Mouse (Mus musculus): ENCODE data around the gene Timm17a.

The Timm17a gene

DNA sequence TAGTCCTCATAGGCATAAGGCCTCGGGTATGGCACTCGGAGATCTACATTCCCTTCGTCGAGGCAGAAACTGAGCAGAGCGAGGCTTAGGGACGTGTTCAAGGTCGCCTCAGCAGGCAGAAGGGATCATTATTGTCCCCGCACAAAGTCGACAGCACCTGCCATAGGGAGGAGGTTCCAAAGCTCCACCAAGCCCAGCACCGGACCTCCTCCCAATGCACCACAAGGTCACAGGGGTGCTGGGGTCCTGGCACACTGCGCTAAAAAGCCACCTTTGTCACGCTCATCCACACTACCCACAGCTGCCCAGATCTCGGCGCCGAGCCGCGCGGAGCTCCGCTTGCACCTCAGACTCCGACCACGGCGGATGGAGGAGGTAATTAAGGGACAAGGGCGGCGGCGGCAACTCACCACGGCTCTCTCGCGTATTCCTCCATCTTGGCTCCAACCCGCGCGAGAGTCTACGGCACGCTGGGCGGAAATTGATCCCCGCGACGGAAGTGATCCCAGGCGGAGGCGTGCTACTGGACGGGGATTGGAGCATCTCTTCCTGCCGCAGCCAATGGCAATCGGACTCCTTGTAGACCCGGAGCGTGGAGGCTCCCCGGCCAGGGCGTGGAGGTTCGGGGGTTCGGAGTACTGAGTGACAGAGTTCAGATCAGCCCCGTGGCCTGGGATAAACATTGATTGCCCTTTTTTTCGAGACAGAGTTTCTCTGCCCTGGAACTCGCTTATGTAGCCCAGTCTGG is at the start of gene Timm17a:
TSS of gene Timm17a (minus strand) at position 495 of the 748 bp plus-strand sequence.
- in situ Hi-C loops (cut with MboI; ENCODE audit: low sequenced_read_pairs): no loop called here

DNA sequence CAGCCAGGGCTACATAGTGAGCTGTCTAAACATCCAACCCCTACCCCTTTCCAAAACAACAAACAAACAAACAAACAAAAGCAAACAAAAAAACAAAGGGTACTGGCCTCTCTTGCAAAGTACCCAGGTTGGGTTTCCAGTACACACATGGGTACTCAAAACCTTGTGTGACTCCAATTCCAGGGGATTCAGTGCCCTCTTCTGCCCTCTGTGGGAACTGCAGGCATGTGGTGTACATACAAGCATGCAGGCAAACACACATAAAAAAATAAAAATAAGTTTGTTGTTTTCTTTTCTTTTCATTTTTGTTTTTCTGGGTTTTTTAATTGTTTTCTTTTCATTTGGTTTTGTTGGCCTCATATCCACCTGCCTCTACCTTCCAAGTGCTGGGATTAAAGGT is 48.5 kb upstream of the Timm17a start:
- in situ Hi-C loops (cut with MboI; ENCODE audit: low sequenced_read_pairs): no loop called here

DNA sequence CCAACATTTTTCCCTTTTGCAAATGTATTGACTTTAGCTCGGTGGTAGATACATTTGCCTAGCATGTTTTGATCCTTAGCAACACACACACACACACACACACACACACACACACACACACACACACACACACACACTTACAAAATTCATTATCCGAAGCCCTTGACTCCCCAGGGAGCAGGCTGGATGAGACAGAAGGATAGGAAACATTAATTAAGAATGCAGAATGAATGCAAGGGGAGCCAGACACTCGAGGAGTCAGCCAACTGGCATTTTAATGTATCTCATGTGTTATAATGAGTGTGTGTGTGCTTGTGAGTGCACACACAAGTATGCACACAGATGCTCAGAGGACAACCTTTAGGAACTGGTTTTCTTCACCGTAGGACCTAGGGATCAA is 47.9 kb upstream of the Timm17a start:
- in situ Hi-C loops (cut with MboI; ENCODE audit: low sequenced_read_pairs): no loop called here

DNA sequence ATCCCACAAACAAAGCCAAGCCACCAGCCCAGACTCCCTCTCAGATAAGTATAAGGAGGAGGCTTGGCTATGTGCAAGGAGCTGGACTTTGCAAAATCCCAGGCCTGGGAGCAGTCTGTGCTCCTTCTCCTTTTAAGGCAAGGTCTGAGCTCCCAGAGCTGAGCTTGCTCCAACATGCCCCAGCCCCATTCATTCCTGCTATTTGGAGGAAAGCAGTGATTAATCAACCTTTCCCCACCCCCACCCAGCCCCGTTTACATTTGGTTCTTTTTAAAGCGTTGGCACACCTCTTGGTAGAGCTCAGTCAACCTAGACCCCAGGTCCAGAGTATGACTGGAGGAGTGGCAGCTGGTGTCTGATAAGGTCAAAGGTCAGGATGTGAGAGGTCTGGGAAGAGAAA is 45.5 kb upstream of the Timm17a start:
- in situ Hi-C loops (cut with MboI; ENCODE audit: low sequenced_read_pairs): no loop called here

GRCm38 (mm10) chr1:135351953-135352352 is 38.4 kb upstream of the Timm17a start:
- in situ Hi-C loops (cut with MboI; ENCODE audit: low sequenced_read_pairs): no loop called here

- in situ Hi-C loops (cut with MboI; ENCODE audit: low sequenced_read_pairs): no loop called here
Observed at GRCm38 (mm10) chr1:135347498-135348169, 34.1 kb upstream of the Timm17a start.

DNA sequence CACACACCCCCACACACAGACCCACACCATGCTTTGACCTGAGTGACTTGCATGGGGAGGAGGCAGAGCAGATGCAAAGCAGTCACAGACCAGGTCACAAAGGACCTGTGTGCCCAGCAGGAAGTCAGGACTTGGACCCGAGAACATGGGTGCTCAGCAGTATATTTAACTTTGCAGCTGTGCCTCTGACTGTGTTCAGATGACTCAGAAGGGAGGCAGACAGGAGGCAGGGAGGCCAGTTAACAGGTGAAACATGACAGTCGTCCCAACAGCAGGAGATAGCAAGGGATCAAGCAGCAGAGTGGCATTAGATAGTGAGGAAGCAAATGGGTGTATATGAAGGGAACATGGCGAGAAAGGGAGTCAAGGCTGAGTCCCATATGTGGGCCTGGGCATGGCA is 33.3 kb upstream of the Timm17a start:
- in situ Hi-C loops (cut with MboI; ENCODE audit: low sequenced_read_pairs): no loop called here

GRCm38 (mm10) chr1:135344026-135344425 is 30.4 kb upstream of the Timm17a start:
- in situ Hi-C loops (cut with MboI; ENCODE audit: low sequenced_read_pairs): no loop called here

- in situ Hi-C loops (cut with MboI; ENCODE audit: low sequenced_read_pairs): no loop called here
Observed at GRCm38 (mm10) chr1:135341947-135342346, 28.4 kb upstream of the Timm17a start.

- in situ Hi-C loops (cut with MboI; ENCODE audit: low sequenced_read_pairs): no loop called here
Observed at GRCm38 (mm10) chr1:135330578-135330977, 17.0 kb upstream of the Timm17a start.

GRCm38 (mm10) chr1:135328368-135328767 is 14.8 kb upstream of the Timm17a start:
- in situ Hi-C loops (cut with MboI; ENCODE audit: low sequenced_read_pairs): no loop called here

DNA sequence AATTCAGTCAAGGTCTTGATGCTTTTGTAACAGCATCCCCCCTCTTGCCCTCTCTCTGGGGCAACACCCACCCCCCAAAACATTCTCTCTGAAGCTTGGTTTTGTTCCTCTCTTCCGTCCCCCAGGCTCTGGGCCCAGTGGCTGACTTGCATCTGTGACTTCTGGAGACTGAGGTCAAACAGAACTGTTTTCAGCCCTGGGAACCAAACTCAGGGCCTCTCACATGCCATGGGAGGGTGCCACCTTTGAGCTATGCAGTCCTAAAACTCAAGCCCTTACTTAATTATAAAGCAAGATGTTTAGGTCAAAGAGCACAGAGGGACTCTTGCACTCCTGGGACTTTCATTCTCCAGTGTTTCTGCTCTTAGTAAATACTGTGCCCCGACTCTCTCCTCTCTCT is 12.4 kb upstream of the Timm17a start:
- in situ Hi-C loops (cut with MboI; ENCODE audit: low sequenced_read_pairs): no loop called here

DNA sequence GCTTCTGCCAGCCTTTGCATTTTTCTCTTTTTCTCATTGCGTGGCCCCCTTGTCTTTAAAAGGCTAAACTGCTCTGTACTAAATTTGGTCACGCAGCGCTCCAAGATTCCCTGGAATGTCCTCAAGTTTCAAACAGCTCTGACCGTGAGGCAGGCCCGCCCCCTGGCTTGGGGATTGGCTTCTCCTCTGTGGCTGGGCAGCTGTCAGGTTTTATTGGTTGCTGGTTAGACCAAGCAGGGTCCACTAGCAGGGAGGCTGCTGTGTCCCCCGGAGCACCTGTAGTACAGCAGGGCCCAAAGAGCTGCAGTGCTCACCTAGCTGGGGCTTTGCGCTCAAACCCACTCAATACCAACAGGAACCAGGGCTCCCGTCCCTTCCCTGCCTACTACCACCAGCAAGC is 11.0 kb upstream of the Timm17a start, which contains the start of gene Lmod1:
TSS of gene Lmod1 (plus strand) at position 237 of the 400 bp plus-strand sequence.
- in situ Hi-C loops (cut with MboI; ENCODE audit: low sequenced_read_pairs): no loop called here

DNA sequence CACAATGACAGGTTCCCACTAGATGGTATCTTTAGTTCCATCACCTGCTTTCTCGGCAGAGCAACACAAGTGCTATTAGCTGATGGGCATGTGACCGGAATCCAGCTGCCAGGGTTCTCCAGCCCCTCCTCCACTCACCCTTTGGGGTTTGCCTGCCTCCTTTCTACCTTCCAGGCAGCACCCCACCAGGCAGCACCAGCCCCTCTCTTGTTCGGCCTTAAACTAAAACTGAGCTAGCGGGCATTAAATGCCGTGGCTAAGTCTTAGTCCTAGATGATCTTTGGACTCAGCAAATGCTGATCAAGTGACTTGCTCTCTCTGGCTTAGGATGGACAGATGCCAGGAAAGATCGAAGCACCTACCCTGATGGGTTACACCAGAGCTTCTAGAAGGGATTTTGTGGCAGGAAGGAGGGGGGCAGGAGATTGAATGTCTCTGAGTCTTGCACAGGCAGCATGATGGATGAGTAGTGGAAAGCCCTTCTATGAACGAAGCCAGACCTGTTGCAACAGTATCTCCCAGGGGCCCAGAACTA is 9.9 kb upstream of the Timm17a start:
- in situ Hi-C loops (cut with MboI; ENCODE audit: low sequenced_read_pairs): no loop called here

DNA sequence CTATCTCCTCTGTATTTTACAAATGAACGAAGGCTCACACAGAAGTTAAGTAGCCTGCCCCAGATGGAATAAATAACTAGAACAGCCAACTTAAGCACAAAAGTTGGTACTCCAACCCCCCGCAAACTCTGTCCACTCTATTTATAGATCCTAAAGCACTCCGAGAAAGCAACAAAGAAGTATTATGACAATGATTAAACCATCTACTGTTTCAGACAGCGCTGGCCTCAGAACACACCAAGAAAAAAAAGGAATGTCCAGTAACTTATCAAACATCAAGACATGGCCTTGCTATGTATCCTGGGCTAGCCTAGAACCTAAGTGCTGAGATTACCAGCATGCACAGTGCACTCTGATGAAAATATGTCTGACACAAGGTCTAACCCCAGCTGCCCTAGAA is 1.4 kb downstream of the Timm17a start:
- in situ Hi-C loops (cut with MboI; ENCODE audit: low sequenced_read_pairs): no loop called here

- in situ Hi-C loops (cut with MboI; ENCODE audit: low sequenced_read_pairs): no loop called here
Observed at GRCm38 (mm10) chr1:135311356-135311755, 2.2 kb downstream of the Timm17a start.

DNA sequence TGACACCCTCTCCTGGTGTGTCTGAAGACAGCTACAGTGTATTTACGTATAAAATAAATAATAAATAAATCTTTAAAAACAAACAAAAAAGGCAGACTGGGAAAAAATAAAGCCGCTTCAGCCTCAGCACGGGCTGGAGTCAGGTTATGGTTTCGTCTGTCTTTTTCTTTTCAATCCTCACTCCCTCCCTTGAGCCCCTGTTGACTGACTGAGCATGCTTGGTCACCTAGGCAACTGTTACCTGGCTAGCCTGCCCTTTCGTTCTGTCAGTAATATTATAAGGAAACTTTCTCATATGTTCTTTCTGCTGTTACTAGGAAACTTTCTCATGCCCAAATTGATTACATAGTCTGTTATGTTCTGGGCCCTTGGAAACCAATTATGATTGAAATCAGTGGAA is 22.7 kb downstream of the Timm17a start:
- in situ Hi-C loops (cut with MboI; ENCODE audit: low sequenced_read_pairs): no loop called here

GRCm38 (mm10) chr1:135286311-135286710 is 27.3 kb downstream of the Timm17a start:
- in situ Hi-C loops (cut with MboI; ENCODE audit: low sequenced_read_pairs): no loop called here

DNA sequence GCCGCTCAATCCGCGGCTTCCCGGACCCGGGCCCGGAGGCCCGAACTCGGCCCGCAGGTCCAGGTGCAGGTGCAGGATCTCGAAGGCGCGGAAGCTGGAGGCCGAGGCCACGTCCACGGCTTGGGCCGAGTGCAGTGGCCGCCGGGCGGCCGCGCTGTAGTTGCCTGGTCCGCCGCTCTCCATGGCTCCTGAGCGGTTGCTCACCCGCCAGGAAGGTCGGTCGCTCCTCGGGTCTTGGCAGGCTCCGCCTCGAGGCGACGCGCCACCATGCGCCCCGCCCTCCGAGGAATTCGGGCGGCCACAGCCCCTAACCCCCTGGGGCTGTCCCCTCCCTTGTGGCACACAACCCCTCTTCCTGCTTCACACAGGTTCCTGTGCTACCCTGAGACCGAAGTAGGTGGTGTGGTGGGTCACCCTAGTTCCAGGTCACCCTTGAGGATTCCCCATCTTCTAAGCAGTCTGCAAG is 29.7 kb downstream of the Timm17a start, which contains the start of gene Rnpep:
TSS of gene Rnpep (minus strand) at position 259 of the 466 bp plus-strand sequence.
- in situ Hi-C loops (cut with MboI; ENCODE audit: low sequenced_read_pairs): no loop called here

- in situ Hi-C loops (cut with MboI; ENCODE audit: low sequenced_read_pairs): no loop called here
Observed at GRCm38 (mm10) chr1:135283287-135283825, 30.2 kb downstream of the Timm17a start.

GRCm38 (mm10) chr1:135282536-135283286 is 30.9 kb downstream of the Timm17a start:
- in situ Hi-C loops (cut with MboI; ENCODE audit: low sequenced_read_pairs): no loop called here

All from CH12F3 (cell line).